Mouse (Mus musculus): ENCODE results near the gene Gpr25. TPM values are rescaled to one million over a fixed set of nuclear protein-coding genes. Genes with fewer than 3 reads are reported as not detected.
A peak's percentile ranks its signal among the peaks of the same experiment; 100 is the strongest.

Gene Gpr25
- polyA plus RNA-seq, 1 experiment from 2014 or later, result not detected

DNA sequence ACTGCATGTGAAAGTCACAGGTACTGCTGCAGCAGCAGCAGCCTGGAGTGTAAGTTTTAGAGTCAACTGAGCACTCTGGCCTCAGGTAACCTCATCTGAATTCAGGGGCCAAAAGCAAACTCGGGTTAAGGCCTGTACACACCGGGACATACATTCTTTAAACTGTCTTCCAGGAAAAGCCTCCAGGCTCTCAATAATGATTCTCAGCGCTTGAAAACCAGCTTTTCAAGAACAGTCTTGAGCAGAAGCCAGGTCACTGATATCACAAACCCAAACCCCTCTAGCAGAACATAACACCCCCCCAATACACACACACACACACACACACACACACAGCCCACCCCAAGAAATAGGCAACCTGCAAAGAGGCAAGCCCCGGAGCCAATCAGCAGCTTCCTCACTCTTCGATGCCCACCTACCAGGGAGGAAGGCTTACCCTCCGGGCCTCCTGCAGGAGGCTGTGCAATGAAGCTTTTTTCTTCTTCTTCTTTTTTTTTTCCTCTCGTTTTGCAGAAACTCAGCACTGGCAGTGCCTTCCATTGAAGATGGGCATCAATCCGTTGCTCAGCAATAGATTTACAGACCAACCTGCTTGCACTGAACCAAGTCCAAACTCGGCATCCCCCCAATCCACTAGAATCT, 28.3 kb downstream of the Gpr25 start:
- Histone ChIP-seq H3K4me1 (replicated peaks) (peaks cover 71% of the 10 kb centered on the region), H3K9me3 (no peaks in the 10 kb centered on the region), H3K27ac (no peak overlapping the region), H3K4me2 (replicated peaks) (peak overlapping the region; percentile 75), H3K36me3 (no peaks in the 10 kb centered on the region), H3K4me3 (replicated peaks) (peak overlapping the region; percentile 56), H3K27me3 (peaks cover 34% of the 10 kb centered on the region), H3K9ac (replicated peaks) (peak overlapping the region; percentile 67; the same call in 1 of the 2 replicates)
- WGBS, result under 1% methylated on average over 9 of the region's 9 CpGs
- no peak for ATAC-seq

DNA sequence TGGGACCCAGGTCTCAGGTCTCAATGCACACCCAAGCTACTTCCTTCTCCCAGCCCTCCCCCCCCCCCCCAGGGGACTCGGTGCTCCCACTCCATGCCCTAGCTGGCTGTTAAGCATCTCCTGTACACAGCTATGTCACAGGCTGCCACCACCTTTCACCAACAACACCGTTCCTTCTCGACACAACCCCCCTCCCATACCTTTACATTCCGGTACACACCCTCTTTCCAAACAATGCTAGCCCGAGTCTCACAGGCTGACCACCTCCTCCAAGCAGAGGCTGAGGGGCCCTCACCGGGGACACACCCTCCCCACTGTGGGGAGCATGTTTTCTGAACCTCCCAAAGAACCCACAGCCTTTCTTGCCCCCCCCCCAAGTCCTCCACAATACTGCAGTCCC, 29.1 kb downstream of the Gpr25 start:
- no peak for ATAC-seq
- H3K27me3 ChIP-seq, result peaks cover 26% of the 10 kb centered on the region
- H3K4me3 ChIP-seq (replicated peaks), result peak overlapping the region; percentile 56
- no peak overlapping the region for H3K27ac ChIP-seq
- H3K36me3 ChIP-seq, result 0 out of 2 replicates have a peak, but pooled peaks cover 4% of the 10 kb centered on the region
- WGBS, result under 1% methylated on average over 6 of the region's 6 CpGs
- H3K4me2 ChIP-seq (replicated peaks), result peak overlapping the region; percentile 75
- peaks cover 71% of the 10 kb centered on the region for H3K4me1 ChIP-seq (replicated peaks)
- no peaks in the 10 kb centered on the region for H3K9me3 ChIP-seq
- peak overlapping the region; percentile 45; the same call in 1 of the 2 replicates for H3K9ac ChIP-seq (replicated peaks)

DNA sequence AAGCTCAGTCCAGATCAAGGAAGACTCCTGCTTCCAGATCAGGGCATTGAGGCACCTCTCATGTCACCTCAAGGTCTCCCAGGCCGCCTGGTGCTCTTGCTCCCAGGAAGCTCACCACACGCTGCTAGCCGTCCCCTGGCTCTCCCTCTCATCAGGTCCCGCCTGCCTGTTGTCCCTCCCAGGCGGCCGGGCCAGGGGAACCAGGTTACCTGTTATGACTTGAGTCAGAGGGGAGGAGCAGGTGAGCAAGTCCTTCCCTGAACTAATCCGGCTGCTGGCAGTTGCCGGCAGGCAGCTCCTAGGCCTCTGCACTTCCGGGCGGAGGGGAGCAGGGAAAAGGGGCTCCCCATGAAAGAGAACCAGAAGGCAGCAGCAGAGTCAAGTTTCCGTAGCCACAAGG, 30.5 kb downstream of the Gpr25 start:
- Histone ChIP-seq H3K4me3 (replicated peaks) (no peak overlapping the region), H3K27me3 (peaks cover 14% of the 10 kb centered on the region; the same call in 1 of the 2 replicates), H3K9ac (replicated peaks) (no peak overlapping the region), H3K27ac (no peak overlapping the region), H3K36me3 (0 out of 2 replicates have a peak, but pooled peaks cover 7% of the 10 kb centered on the region), H3K4me1 (replicated peaks) (peaks cover 77% of the 10 kb centered on the region), H3K4me2 (replicated peaks) (peak overlapping the region; percentile 75), H3K9me3 (no peaks in the 10 kb centered on the region)
- no peak for ATAC-seq
- 33% methylated on average over 11 of the region's 11 CpGs for WGBS

DNA sequence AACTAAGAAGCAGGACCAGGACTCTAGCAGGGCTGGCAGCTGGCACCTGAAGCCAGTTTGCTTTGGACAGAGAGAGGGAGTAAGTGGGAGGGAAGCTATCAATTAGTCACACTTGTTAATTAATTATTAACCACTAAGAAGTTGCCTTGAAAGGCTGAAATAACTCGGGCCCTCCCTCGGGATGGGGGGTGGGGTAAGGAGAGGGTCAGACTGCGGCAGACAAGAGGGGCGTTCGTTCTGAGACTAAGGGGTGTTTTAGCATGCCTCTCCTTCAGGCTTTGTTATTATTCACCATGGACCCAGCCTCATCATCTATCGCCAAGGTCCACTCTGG, 31.7 kb downstream of the Gpr25 start:
- H3K9me3 ChIP-seq, result no peaks in the 10 kb centered on the region
- no peak overlapping the region for H3K9ac ChIP-seq (replicated peaks)
- WGBS, result 18% methylated on average over 6 of the region's 6 CpGs
- 0 out of 2 replicates have a peak, but pooled peaks cover 13% of the 10 kb centered on the region for H3K27me3 ChIP-seq
- H3K4me3 ChIP-seq (replicated peaks), result no peak overlapping the region
- H3K4me1 ChIP-seq (replicated peaks), result peaks cover 71% of the 10 kb centered on the region
- H3K4me2 ChIP-seq (replicated peaks), result peak overlapping the region; percentile 29; the same call in 1 of the 2 replicates
- no peak for ATAC-seq
- H3K27ac ChIP-seq, result no peak overlapping the region
- H3K36me3 ChIP-seq, result peaks cover 8% of the 10 kb centered on the region; the same call in 1 of the 2 replicates

- H3K4me3 ChIP-seq (replicated peaks), result no peak overlapping the region
- no peaks in the 10 kb centered on the region for H3K9me3 ChIP-seq
- peak; percentile 60 for ATAC-seq
- peak overlapping the region; percentile 29 for H3K4me2 ChIP-seq (replicated peaks)
- peaks cover 11% of the 10 kb centered on the region; the same call in 1 of the 2 replicates for H3K36me3 ChIP-seq
- no peak overlapping the region for H3K27ac ChIP-seq
- 0 out of 2 replicates have a peak, but pooled peaks cover 13% of the 10 kb centered on the region for H3K27me3 ChIP-seq
- peaks cover 66% of the 10 kb centered on the region for H3K4me1 ChIP-seq (replicated peaks)
- WGBS, result 5% methylated on average over 13 of the region's 13 CpGs
- H3K9ac ChIP-seq (replicated peaks), result no peak overlapping the region
These were observed 32.2 kb downstream of the Gpr25 start for GRCm38 (mm10) chr1:136228328-136229039.

GRCm38 (mm10) chr1:136227870-136228269, 32.8 kb downstream of the Gpr25 start:
- H3K4me2 ChIP-seq (replicated peaks), result no peak overlapping the region
- H3K9ac ChIP-seq (replicated peaks), result no peak overlapping the region
- H3K36me3 ChIP-seq, result peaks cover 12% of the 10 kb centered on the region; the same call in 1 of the 2 replicates
- H3K4me1 ChIP-seq (replicated peaks), result peaks cover 60% of the 10 kb centered on the region
- H3K27ac ChIP-seq, result no peak overlapping the region
- ATAC-seq, result no peak
- 66% methylated on average over 4 of the region's 4 CpGs for WGBS
- H3K4me3 ChIP-seq (replicated peaks), result no peak overlapping the region
- no peaks in the 10 kb centered on the region for H3K9me3 ChIP-seq
- H3K27me3 ChIP-seq, result 0 out of 2 replicates have a peak, but pooled peaks cover 13% of the 10 kb centered on the region

- WGBS, result 95% methylated on average over 8 of the region's 8 CpGs
These were observed 34.0 kb downstream of the Gpr25 start for GRCm38 (mm10) chr1:136226626-136227025.

GRCm38 (mm10) chr1:136225846-136226245, 34.8 kb downstream of the Gpr25 start:
- ATAC-seq, result no peak
- 0 out of 2 replicates have a peak, but pooled peaks cover 6% of the 10 kb centered on the region for H3K27me3 ChIP-seq
- H3K4me1 ChIP-seq (replicated peaks), result peaks cover 39% of the 10 kb centered on the region
- no peak overlapping the region for H3K4me2 ChIP-seq (replicated peaks)
- 93% methylated on average over 8 of the region's 8 CpGs for WGBS
- H3K9me3 ChIP-seq, result no peaks in the 10 kb centered on the region
- no peak overlapping the region for H3K4me3 ChIP-seq (replicated peaks)
- H3K36me3 ChIP-seq, result peaks cover 14% of the 10 kb centered on the region; the same call in 1 of the 2 replicates
- H3K27ac ChIP-seq, result no peak overlapping the region
- H3K9ac ChIP-seq (replicated peaks), result no peak overlapping the region

More at GRCm38 (mm10) chr1:136226626-136227025, 34.0 kb downstream of the Gpr25 start:
- Histone ChIP-seq H3K4me2 (replicated peaks) (no peak overlapping the region), H3K9me3 (no peaks in the 10 kb centered on the region), H3K9ac (replicated peaks) (no peak overlapping the region), H3K27me3 (0 out of 2 replicates have a peak, but pooled peaks cover 13% of the 10 kb centered on the region), H3K36me3 (peaks cover 14% of the 10 kb centered on the region; the same call in 1 of the 2 replicates), H3K4me3 (replicated peaks) (no peak overlapping the region), H3K4me1 (replicated peaks) (peaks cover 47% of the 10 kb centered on the region), H3K27ac (no peak overlapping the region)
- no peak for ATAC-seq

GRCm38 (mm10) chr1:136223758-136224342, 36.8 kb downstream of the Gpr25 start:
- Histone ChIP-seq H3K4me3 (replicated peaks) (no peak overlapping the region), H3K4me2 (replicated peaks) (no peak overlapping the region), H3K9ac (replicated peaks) (no peak overlapping the region), H3K27me3 (0 out of 2 replicates have a peak, but pooled peaks cover 4% of the 10 kb centered on the region), H3K9me3 (no peaks in the 10 kb centered on the region), H3K36me3 (peaks cover 26% of the 10 kb centered on the region), H3K4me1 (replicated peaks) (peaks cover 19% of the 10 kb centered on the region), H3K27ac (no peak overlapping the region)
- WGBS, result 97% methylated on average over 10 of the region's 10 CpGs
- no peak for ATAC-seq

- H3K27ac ChIP-seq, result no peak overlapping the region
- H3K4me2 ChIP-seq (replicated peaks), result no peak overlapping the region
- ATAC-seq, result no peak
- H3K27me3 ChIP-seq, result no peaks in the 10 kb centered on the region
- H3K9me3 ChIP-seq, result no peaks in the 10 kb centered on the region
- H3K4me1 ChIP-seq (replicated peaks), result peaks cover 8% of the 10 kb centered on the region
- no peak overlapping the region for H3K4me3 ChIP-seq (replicated peaks)
- H3K9ac ChIP-seq (replicated peaks), result no peak overlapping the region
- peaks cover 40% of the 10 kb centered on the region for H3K36me3 ChIP-seq
- WGBS, result 90% methylated on average over 10 of the region's 10 CpGs
These were observed 38.3 kb downstream of the Gpr25 start for GRCm38 (mm10) chr1:136222386-136222785.

- peaks cover 3% of the 10 kb centered on the region; the same call in 1 of the 2 replicates for H3K4me1 ChIP-seq (replicated peaks)
- no peaks in the 10 kb centered on the region for H3K9me3 ChIP-seq
- H3K27me3 ChIP-seq, result no peaks in the 10 kb centered on the region
- no peak overlapping the region for H3K27ac ChIP-seq
- WGBS, result 85% methylated on average over 10 of the region's 10 CpGs
- no peak overlapping the region for H3K4me3 ChIP-seq (replicated peaks)
- no peak overlapping the region for H3K9ac ChIP-seq (replicated peaks)
- H3K4me2 ChIP-seq (replicated peaks), result no peak overlapping the region
- peaks cover 46% of the 10 kb centered on the region for H3K36me3 ChIP-seq
- ATAC-seq, result no peak
These were observed 40.4 kb downstream of the Gpr25 start for GRCm38 (mm10) chr1:136220037-136220871.

Data from midbrain, embryonic 13.5 days (tissue).